Mouse (Mus musculus) limb, embryonic 15.5 days (tissue): ENCODE measurements around the gene C1d. TPM values are rescaled to one million over a fixed set of nuclear protein-coding genes. Genes with fewer than 3 reads are reported as not detected.
"Not testable (repeated sequence)": the region's sequence is repeated elsewhere in the genome, so short reads cannot be mapped to it uniquely, and the experiment has no call there.

Experiments used
- ATAC-seq: fragments of 200-750 bp; cut with Nextera tagmentation; 2 replicates; pipeline ENCODE4 v1.8.0; 2017; ENCODE audit warnings: low read depth, moderate TSS enrichment; ENCODE audit not compliant: insufficient number of reproducible peaks, low FRiP score, low TSS enrichment
- H3K27ac ChIP-seq: fragments of 300-500 bp; sonication (generic); 2 replicates; pipeline ENCODE4 v1.5.1; 2015; ENCODE audit warnings: moderate library complexity, mild to moderate bottlenecking, inconsistent platforms
- H3K27me3 ChIP-seq: fragments of 300-500 bp; sonication (generic); 2 replicates; pipeline ENCODE4 v1.6.1; 2015; ENCODE audit warnings: inconsistent platforms
- H3K36me3 ChIP-seq: fragments of 300-500 bp; sonication (generic); 2 replicates; pipeline ENCODE4 v1.6.1; 2015; ENCODE audit warnings: inconsistent platforms
- H3K4me1 ChIP-seq: fragments of 300-500 bp; sonication (generic); 2 replicates; pipeline ENCODE4 v1.6.1; 2015; ENCODE audit warnings: inconsistent platforms
- H3K4me2 ChIP-seq: fragments of 300-500 bp; sonication (generic); 2 replicates; pipeline ENCODE4 v1.6.1; 2015; ENCODE audit warnings: mild to moderate bottlenecking, inconsistent platforms
- H3K4me3 ChIP-seq: fragments of 300-500 bp; sonication (generic); 2 replicates; pipeline ENCODE4 v1.5.1; 2015; ENCODE audit warnings: mild to moderate bottlenecking, inconsistent platforms
- H3K9ac ChIP-seq: fragments of 300-500 bp; sonication (generic); 2 replicates; pipeline ENCODE4 v1.6.1; 2015; ENCODE audit warnings: inconsistent platforms
- H3K9me3 ChIP-seq: fragments of 300-500 bp; sonication (generic); 2 replicates; pipeline ENCODE4 v1.6.1; 2016; ENCODE audit warnings: inconsistent platforms
- WGBS: fragments of 180-500 bp; shearing (Covaris S2); methylation state at CpG from one replicate; pipeline ENCODE4 v1.1.7; 2015; 5-methylcytosine and 5-hydroxymethylcytosine counted together
- polyA plus RNA-seq: library from polyadenylated mRNA; unstranded; fragments of >200 nt; fragmentation: Nextera tagmentation; extraction: Ambion mirVana; gene quantifications from 2 replicates; pipeline ENCODE4 v1.2.1, GENCODE M21; 2015

The C1d gene
- polyA plus RNA-seq: 90.7 and 93.3 TPM in 2 replicates

DNA sequence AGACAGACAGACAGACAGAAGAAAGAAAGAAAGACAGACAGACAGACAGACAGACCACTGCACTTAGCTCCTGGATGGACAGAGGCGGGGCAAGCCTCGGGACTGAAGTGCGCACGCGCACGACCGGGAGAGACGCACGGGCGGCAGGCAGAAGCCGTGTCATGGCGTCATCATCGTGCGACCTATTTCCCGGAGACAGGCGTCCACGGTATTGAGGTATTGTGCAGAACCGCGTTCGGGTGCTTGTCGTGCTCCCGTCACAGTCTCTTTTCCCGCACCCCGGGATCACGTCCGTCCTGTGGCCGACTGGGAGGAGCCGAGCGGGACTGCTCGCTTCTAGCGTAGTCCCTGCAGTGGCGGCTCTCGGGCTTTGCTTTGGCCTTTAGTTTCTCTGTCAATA, at the start of gene C1d:
Gene C1d (plus strand): TSS at position 137 of the 400 bp plus-strand sequence.
- H3K36me3 ChIP-seq: no peaks in the 10 kb centered on the region
- peak; percentile 83 for ATAC-seq
- WGBS: under 1% methylated on average over 33 of the region's 33 CpGs

GRCm38 (mm10) chr11:17211258-17212140, 45.9 kb upstream of the C1d start, which contains the start of gene Pno1:
TSS of gene Pno1 (minus strand) at chr11:17211568.
- ATAC-seq: peak; percentile 97
- Histone ChIP-seq H3K36me3 (peaks cover 22% of the 10 kb centered on the region), H3K9ac (peak within 1 kb of the TSS; percentile 71), H3K9me3 (no peaks in the 10 kb centered on the region), H3K4me2 (peak within 1 kb of the TSS; percentile 59), H3K4me3 (peak within 1 kb of the TSS; percentile 65), H3K27ac (peak within 1 kb of the TSS; percentile 90), H3K4me1 (peaks cover 14% of the 10 kb centered on the region), H3K27me3 (no peaks in the 10 kb centered on the region)
- WGBS: under 1% methylated on average over 63 of the region's 65 CpGs

More for the DNA sequence above, at the start of gene C1d:
- Histone ChIP-seq H3K4me2 (peak within 1 kb of the TSS; percentile 52), H3K27me3 (no peaks in the 10 kb centered on the region), H3K4me3 (peak within 1 kb of the TSS; percentile 86), H3K27ac (peak within 1 kb of the TSS; percentile 93), H3K4me1 (peaks cover 8% of the 10 kb centered on the region), H3K9me3 (no peaks in the 10 kb centered on the region), H3K9ac (peak within 1 kb of the TSS; percentile 93)

GRCm38 (mm10) chr11:17212141-17212495, 45.3 kb upstream of the C1d start:
- peak; percentile 32; the same call in 1 of the 2 replicates for ATAC-seq

GRCm38 (mm10) chr11:17212903-17213509, 44.4 kb upstream of the C1d start:
- Histone ChIP-seq H3K36me3 (peaks cover 14% of the 10 kb centered on the region), H3K4me3 (no peak overlapping the region), H3K9me3 (no peaks in the 10 kb centered on the region), H3K4me2 (peak overlapping the region; percentile 59; the same call in 1 of the 2 replicates), H3K27me3 (no peaks in the 10 kb centered on the region), H3K27ac (no peak overlapping the region), H3K9ac (no peak overlapping the region), H3K4me1 (peaks cover 14% of the 10 kb centered on the region)
- ATAC-seq: no peak
- 76% methylated on average over 5 of the region's 5 CpGs for WGBS

More at GRCm38 (mm10) chr11:17212141-17212495, 45.3 kb upstream of the C1d start:
- H3K4me1 ChIP-seq: peaks cover 14% of the 10 kb centered on the region
- peak overlapping the region; percentile 59 for H3K4me2 ChIP-seq
- H3K9me3 ChIP-seq: no peaks in the 10 kb centered on the region
- H3K27me3 ChIP-seq: no peaks in the 10 kb centered on the region
- peaks cover 20% of the 10 kb centered on the region for H3K36me3 ChIP-seq
- 1% methylated on average over 10 of the region's 10 CpGs for WGBS
- peak overlapping the region; percentile 90 for H3K27ac ChIP-seq
- H3K4me3 ChIP-seq: peak overlapping the region; percentile 65
- peak overlapping the region; percentile 71 for H3K9ac ChIP-seq

DNA sequence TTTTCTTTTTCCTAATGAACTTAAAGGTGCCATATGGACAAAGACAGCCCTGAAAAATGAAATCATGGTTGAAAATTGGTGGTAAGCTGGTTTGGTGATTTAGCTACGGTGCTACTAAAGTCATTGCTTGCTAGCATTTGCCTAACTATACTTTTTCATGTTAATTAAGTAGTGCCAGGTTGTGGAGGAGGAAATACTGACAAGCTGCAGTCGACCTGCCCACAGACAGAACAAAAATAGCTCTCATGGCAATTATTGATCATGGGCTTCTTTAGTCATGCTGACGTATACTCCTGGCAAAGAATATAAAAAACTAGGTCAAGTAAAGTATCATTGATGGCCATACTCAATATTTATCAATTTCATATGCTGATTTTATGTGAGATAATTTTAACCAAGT, 41.9 kb upstream of the C1d start:
- H3K36me3 ChIP-seq: 0 out of 2 replicates have a peak, but pooled peaks cover 1% of the 10 kb centered on the region
- ATAC-seq: no peak
- no peak overlapping the region for H3K4me2 ChIP-seq
- WGBS: 83% methylated on average over 3 of the region's 3 CpGs
- H3K9me3 ChIP-seq: no peaks in the 10 kb centered on the region
- no peak overlapping the region for H3K9ac ChIP-seq
- H3K4me1 ChIP-seq: peaks cover 10% of the 10 kb centered on the region; the same call in 1 of the 2 replicates
- no peak overlapping the region for H3K27ac ChIP-seq
- no peak overlapping the region for H3K4me3 ChIP-seq
- no peaks in the 10 kb centered on the region for H3K27me3 ChIP-seq

GRCm38 (mm10) chr11:17221126-17221525, 36.3 kb upstream of the C1d start:
- H3K27ac ChIP-seq: no peak overlapping the region
- ATAC-seq: no peak
- H3K4me1 ChIP-seq: no peaks in the 10 kb centered on the region
- WGBS: 94% methylated on average over 8 of the region's 8 CpGs
- no peak overlapping the region for H3K4me2 ChIP-seq
- H3K4me3 ChIP-seq: no peak overlapping the region
- no peak overlapping the region for H3K9ac ChIP-seq
- H3K9me3 ChIP-seq: no peaks in the 10 kb centered on the region
- peaks cover 27% of the 10 kb centered on the region for H3K36me3 ChIP-seq
- H3K27me3 ChIP-seq: no peaks in the 10 kb centered on the region

- Histone ChIP-seq H3K27me3 (no peaks in the 10 kb centered on the region), H3K4me2 (no peak overlapping the region), H3K9ac (no peak overlapping the region), H3K4me1 (no peaks in the 10 kb centered on the region), H3K36me3 (peaks cover 31% of the 10 kb centered on the region), H3K4me3 (no peak overlapping the region), H3K9me3 (no peaks in the 10 kb centered on the region), H3K27ac (no peak overlapping the region)
- WGBS: 61% methylated on average over 5 of the region's 5 CpGs
- ATAC-seq: no peak
These were observed 24.6 kb upstream of the C1d start for GRCm38 (mm10) chr11:17232792-17233191.

GRCm38 (mm10) chr11:17236449-17237037, 20.8 kb upstream of the C1d start:
- peaks cover 25% of the 10 kb centered on the region for H3K36me3 ChIP-seq
- no peak overlapping the region for H3K4me2 ChIP-seq
- no peaks in the 10 kb centered on the region for H3K9me3 ChIP-seq
- no peak for ATAC-seq
- H3K4me1 ChIP-seq: no peaks in the 10 kb centered on the region
- H3K27me3 ChIP-seq: no peaks in the 10 kb centered on the region
- WGBS: 80% methylated on average over 5 of the region's 5 CpGs
- H3K4me3 ChIP-seq: no peak overlapping the region
- H3K9ac ChIP-seq: no peak overlapping the region
- no peak overlapping the region for H3K27ac ChIP-seq

DNA sequence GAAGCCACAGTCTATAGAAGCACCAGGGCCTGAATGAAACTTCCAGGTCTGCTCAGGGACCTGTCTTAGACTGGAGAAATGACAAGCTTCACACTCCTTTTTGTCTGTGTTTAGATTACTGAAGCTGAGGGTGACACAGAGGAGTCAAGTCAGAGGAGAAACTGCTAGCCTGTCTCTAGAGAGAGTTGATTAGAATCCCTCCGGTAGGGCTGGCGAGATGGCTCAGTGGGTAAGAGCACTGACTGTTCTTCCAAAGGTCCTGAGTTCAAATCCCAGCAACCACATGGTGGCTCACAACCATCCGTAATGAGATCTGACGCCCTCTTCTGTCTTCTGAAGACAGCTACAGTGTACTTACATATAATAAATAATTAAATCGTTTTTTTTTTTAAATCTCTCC, 18.8 kb upstream of the C1d start:
- not testable (repeated sequence) for H3K9me3 ChIP-seq, H3K27ac ChIP-seq, H3K27me3 ChIP-seq, H3K4me1 ChIP-seq, H3K36me3 ChIP-seq, H3K4me3 ChIP-seq, H3K9ac ChIP-seq, ATAC-seq, H3K4me2 ChIP-seq
- 83% methylated on average over 5 of the region's 5 CpGs for WGBS

GRCm38 (mm10) chr11:17248715-17249114, 8.7 kb upstream of the C1d start:
- H3K36me3 ChIP-seq: no peaks in the 10 kb centered on the region
- H3K27ac ChIP-seq: no peak overlapping the region
- H3K9me3 ChIP-seq: no peaks in the 10 kb centered on the region
- no peaks in the 10 kb centered on the region for H3K27me3 ChIP-seq
- no peak overlapping the region for H3K4me3 ChIP-seq
- H3K4me2 ChIP-seq: no peak overlapping the region
- H3K4me1 ChIP-seq: no peaks in the 10 kb centered on the region
- ATAC-seq: no peak
- no peak overlapping the region for H3K9ac ChIP-seq

GRCm38 (mm10) chr11:17256813-17257365, 490 bp upstream of the C1d start:
- Histone ChIP-seq H3K27ac (0 out of 2 replicates have a peak overlapping the region, but pooled peaks have one; percentile 93), H3K4me1 (peaks cover 8% of the 10 kb centered on the region), H3K36me3 (no peaks in the 10 kb centered on the region), H3K4me3 (peak overlapping the region; percentile 86), H3K4me2 (peak overlapping the region; percentile 52), H3K9ac (no peak overlapping the region), H3K27me3 (no peaks in the 10 kb centered on the region), H3K9me3 (no peaks in the 10 kb centered on the region)
- peak; percentile 41; the same call in 1 of the 2 replicates for ATAC-seq
- 52% methylated on average over 8 of the region's 8 CpGs for WGBS
